Comparison of ENCODE assay signal across 23 mouse cellular contexts in the genomic region with DNA sequence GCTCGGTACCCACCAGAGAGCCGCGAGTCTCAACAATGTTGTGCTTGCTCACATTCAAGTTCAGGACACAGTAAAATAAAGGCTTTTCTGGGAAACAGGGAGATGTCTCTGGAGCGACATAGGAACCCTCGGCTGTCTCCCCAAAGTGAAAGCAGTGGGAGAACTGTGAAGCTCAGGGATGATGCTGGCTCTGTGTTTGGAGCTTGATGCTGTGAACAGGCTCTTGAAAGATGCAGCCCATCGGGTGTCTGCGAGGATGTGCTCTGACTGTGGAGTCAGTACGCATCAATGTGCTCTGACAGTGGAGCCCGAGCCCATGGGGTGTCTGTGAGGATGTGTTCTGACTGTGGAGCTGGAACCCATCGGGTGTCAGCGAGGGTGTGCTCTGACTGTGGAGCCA.
DNase-seq lines count a peak whose midpoint lies in the region; ATAC-seq lines count a peak whose summit lies in the region.
"Had no signal": no experiment of that assay in that cellular context is flagged by ENCODE, and none has a peak within 500 bp of the region (broad histone marks: within the 10 kb centered on the region; RNA-seq: fewer than 3 reads in every experiment).

No protein-coding gene starts in this region.

- DNase-seq in brain, adult 2 months (ENCODE audit: low read depth, low spot score): peak; percentile 52
- DNase-seq in forebrain, embryonic 11.5 days (ENCODE audit: low spot score): no peak
- no peak for DNase-seq in urinary bladder, postnatal 10 days (ENCODE audit: low spot score)
- DNase-seq in adrenal gland, postnatal 36 days: no peak
- DNase-seq: adrenal gland, adult 2 months; cerebellum, postnatal 14 days; embryo, embryonic 11 days; gastrocnemius, postnatal 25 days; heart, adult 2 months; heart, postnatal 4 days; kidney, adult 8-10 months; kidney, postnatal 25 days; layer of hippocampus, adult 9-11 months; lung, adult 2 months; retina, postnatal 1 day had no signal

- H3K4me3 ChIP-seq in hindbrain, embryonic 16.5 days (ENCODE audit: low read length): no peak overlapping the region
- H3K4me3 ChIP-seq in hindbrain, embryonic 12.5 days: no peak overlapping the region
- H3K4me3 ChIP-seq in forebrain, embryonic 11.5 days (ENCODE audit: low read depth, low read length): no peak overlapping the region
- H3K4me3 ChIP-seq in midbrain, embryonic 13.5 days (replicated peaks): no peak overlapping the region
- H3K4me3 ChIP-seq: heart, adult 2 months; heart, embryonic 15.5 days; limb, embryonic 12.5 days; liver, embryonic 12.5 days; megakaryocyte, embryonic 14.5 days had no signal

- H3K27me3 ChIP-seq in hindbrain, embryonic 16.5 days (replicated peaks; ENCODE audit: control insufficient read depth, insufficient read depth, low read length): no peaks in the 10 kb centered on the region
- H3K27me3 ChIP-seq in hindbrain, embryonic 12.5 days: no peaks in the 10 kb centered on the region; the same call in 1 of the 2 replicates
- no peaks in the 10 kb centered on the region for H3K27me3 ChIP-seq in forebrain, embryonic 11.5 days (ENCODE audit: control insufficient read depth, insufficient read depth, low read length)
- peaks cover 4% of the 10 kb centered on the region; the same call in 1 of the 2 replicates for H3K27me3 ChIP-seq in midbrain, embryonic 13.5 days

- H3K4me2 ChIP-seq in hindbrain, embryonic 16.5 days (ENCODE audit: low read length): no peak overlapping the region
- no peak overlapping the region for H3K4me2 ChIP-seq in hindbrain, embryonic 12.5 days (replicated peaks)
- H3K4me2 ChIP-seq in forebrain, embryonic 11.5 days (ENCODE audit: low read depth, low read length, severe bottlenecking): no peak overlapping the region
- H3K4me2 ChIP-seq in midbrain, embryonic 13.5 days (replicated peaks): no peak overlapping the region
- H3K4me2 ChIP-seq: heart, embryonic 15.5 days; limb, embryonic 12.5 days; liver, embryonic 12.5 days had no signal

- no peaks in the 10 kb centered on the region for H3K36me3 ChIP-seq in hindbrain, embryonic 16.5 days (ENCODE audit: control insufficient read depth, insufficient read depth, low read length)
- no peaks in the 10 kb centered on the region for H3K36me3 ChIP-seq in hindbrain, embryonic 12.5 days
- no peaks in the 10 kb centered on the region for H3K36me3 ChIP-seq in forebrain, embryonic 11.5 days (ENCODE audit: control insufficient read depth, insufficient read depth, low read length)
- H3K36me3 ChIP-seq in midbrain, embryonic 13.5 days: no peaks in the 10 kb centered on the region
- H3K36me3 ChIP-seq: heart, embryonic 15.5 days; limb, embryonic 12.5 days; liver, embryonic 12.5 days had no signal

- 0 out of 2 replicates have a peak overlapping the region, but pooled peaks have one; percentile 13 for H3K9ac ChIP-seq in hindbrain, embryonic 16.5 days (ENCODE audit: low read depth, low read length)
- H3K9ac ChIP-seq in hindbrain, embryonic 12.5 days: no peak overlapping the region
- H3K9ac ChIP-seq in forebrain, embryonic 11.5 days (ENCODE audit: low read length): 0 out of 2 replicates have a peak overlapping the region, but pooled peaks have one; percentile 16
- H3K9ac ChIP-seq in midbrain, embryonic 13.5 days (replicated peaks): no peak overlapping the region
- H3K9ac ChIP-seq: heart, embryonic 15.5 days; limb, embryonic 12.5 days; liver, embryonic 12.5 days had no signal

- H3K9me3 ChIP-seq in hindbrain, embryonic 16.5 days (ENCODE audit: control insufficient read depth, low read length): no peaks in the 10 kb centered on the region
- H3K9me3 ChIP-seq in hindbrain, embryonic 12.5 days (replicated peaks): no peaks in the 10 kb centered on the region
- H3K9me3 ChIP-seq in forebrain, embryonic 11.5 days (ENCODE audit: control insufficient read depth, low read length): no peaks in the 10 kb centered on the region
- H3K9me3 ChIP-seq in midbrain, embryonic 13.5 days: no peaks in the 10 kb centered on the region
- H3K9me3 ChIP-seq: heart, embryonic 15.5 days; limb, embryonic 12.5 days; liver, embryonic 12.5 days; megakaryocyte, embryonic 14.5 days had no signal

- peaks cover 13% of the 10 kb centered on the region for H3K4me1 ChIP-seq in hindbrain, embryonic 16.5 days (ENCODE audit: control insufficient read depth, insufficient read depth, low read depth, low read length)
- peaks cover 27% of the 10 kb centered on the region for H3K4me1 ChIP-seq in hindbrain, embryonic 12.5 days
- H3K4me1 ChIP-seq in forebrain, embryonic 11.5 days (replicated peaks; ENCODE audit: control insufficient read depth, insufficient read depth, low read length): peaks cover 23% of the 10 kb centered on the region
- H3K4me1 ChIP-seq in midbrain, embryonic 13.5 days (replicated peaks): peaks cover 39% of the 10 kb centered on the region
- H3K4me1 ChIP-seq: heart, embryonic 15.5 days; liver, embryonic 12.5 days; megakaryocyte, embryonic 14.5 days had no signal

- WGBS in hindbrain, embryonic 16.5 days: 81% methylated on average over 11 of the region's 11 CpGs
- WGBS in hindbrain, embryonic 12.5 days: 87% methylated on average over 11 of the region's 11 CpGs
- WGBS in forebrain, embryonic 11.5 days: 84% methylated on average over 11 of the region's 11 CpGs
- WGBS in midbrain, embryonic 13.5 days: 88% methylated on average over 11 of the region's 11 CpGs

- ATAC-seq in hindbrain, embryonic 16.5 days: no peak
- no peak for ATAC-seq in hindbrain, embryonic 12.5 days (ENCODE audit: low FRiP score)
- ATAC-seq in forebrain, embryonic 11.5 days (replicated peaks; ENCODE audit: low FRiP score): no peak
- no peak for ATAC-seq in midbrain, embryonic 13.5 days
- ATAC-seq: liver, embryonic 12.5 days had no signal

- H3K27ac ChIP-seq in hindbrain, embryonic 16.5 days (ENCODE audit: low read depth, low read length): no peak overlapping the region
- no peak overlapping the region for H3K27ac ChIP-seq in hindbrain, embryonic 12.5 days
- H3K27ac ChIP-seq in forebrain, embryonic 11.5 days (ENCODE audit: low read depth, low read length): peak overlapping the region; percentile 50
- peak overlapping the region; percentile 73 for H3K27ac ChIP-seq in midbrain, embryonic 13.5 days
- H3K27ac ChIP-seq: heart, adult 2 months; heart, embryonic 15.5 days; limb, embryonic 12.5 days; liver, embryonic 12.5 days; stomach, postnatal 0 days had no signal

Comparison
In these comparisons a context has a peak if more than half of its experiments do, and no peak if none do; other contexts are left out.
1. H3K9ac ChIP-seq: peak in hindbrain, embryonic 16.5 days (single experiment) and forebrain, embryonic 11.5 days (single experiment); none in hindbrain, embryonic 12.5 days (single experiment) and midbrain, embryonic 13.5 days (single experiment).
2. H3K27ac ChIP-seq: peak in forebrain, embryonic 11.5 days (single experiment) and midbrain, embryonic 13.5 days (single experiment); none in hindbrain, embryonic 16.5 days (single experiment) and hindbrain, embryonic 12.5 days (single experiment).